Mouse (Mus musculus) lung, embryonic 14.5 days (tissue): ENCODE data around the gene Ifna7. TPM values are rescaled to one million over a fixed set of nuclear protein-coding genes. Genes with fewer than 3 reads are reported as not detected.

Experiments
- ATAC-seq: fragments of 200-750 bp; cut with Nextera tagmentation; 2 replicates; pipeline ENCODE4 v1.8.0; 2017; ENCODE audit warnings: mild to moderate bottlenecking, moderate TSS enrichment, moderate library complexity; ENCODE audit not compliant: insufficient read depth
- DNase-seq: peaks from one replicate; pipeline ENCODE4 v3.0.0-alpha.2; 2015
- H3K27ac ChIP-seq: fragments of 300-500 bp; sonication (generic); 2 replicates; pipeline ENCODE4 v1.5.1; 2014; ENCODE audit warnings: low read depth, mild to moderate bottlenecking, moderate library complexity
- H3K27me3 ChIP-seq: fragments of 300-500 bp; sonication (generic); 2 replicates; pipeline ENCODE4 v1.6.1; 2014; ENCODE audit warnings: low read length, control low read depth; ENCODE audit not compliant: insufficient read depth
- H3K36me3 ChIP-seq: fragments of 300-500 bp; sonication (generic); 2 replicates; pipeline ENCODE4 v1.6.1; 2014; ENCODE audit warnings: control low read depth; ENCODE audit not compliant: insufficient read depth
- H3K4me1 ChIP-seq: fragments of 300-500 bp; sonication (generic); 2 replicates; pipeline ENCODE4 v1.6.1; 2014; ENCODE audit warnings: antibody characterized with exemption, control low read depth; ENCODE audit not compliant: insufficient read depth
- H3K4me2 ChIP-seq: fragments of 300-500 bp; sonication (generic); 2 replicates; pipeline ENCODE4 v1.6.1; 2014; ENCODE audit warnings: mild to moderate bottlenecking
- H3K4me3 ChIP-seq: fragments of 300-500 bp; sonication (generic); 2 replicates; pipeline ENCODE4 v1.5.1; 2014; ENCODE audit warnings: low read depth, low read length
- H3K9ac ChIP-seq: fragments of 300-500 bp; sonication (generic); 2 replicates; pipeline ENCODE4 v1.6.1; 2014
- H3K9me3 ChIP-seq: fragments of 300-500 bp; sonication (generic); 2 replicates; pipeline ENCODE4 v1.6.1; 2016; ENCODE audit warnings: low read depth, low read length, control low read depth
- CTCF ChIP-seq: IDR thresholded peaks from 2 replicates; pipeline ENCODE4 v1.5.1; 2016; ENCODE audit warnings: antibody characterized with exemption, low read depth
- whole genome bisulfite sequencing: fragments of 180-500 bp; shearing (Covaris S2); extraction: QIAGEN DNeasy Blood & Tissue Kit; methylation state at CpG from one replicate; pipeline ENCODE4 v1.1.7; 2014; 5-methylcytosine and 5-hydroxymethylcytosine counted together
- polyA plus RNA-seq: library from polyadenylated mRNA; unstranded; fragments of >200 nt; fragmentation: Nextera tagmentation; extraction: Ambion mirVana; gene quantifications from 2 replicates; pipeline ENCODE4 v1.2.1, GENCODE M21; 2014

Ifna7 gene
- polyA plus RNA-seq, 1 experiment from 2014 or later = not detected

DNA sequence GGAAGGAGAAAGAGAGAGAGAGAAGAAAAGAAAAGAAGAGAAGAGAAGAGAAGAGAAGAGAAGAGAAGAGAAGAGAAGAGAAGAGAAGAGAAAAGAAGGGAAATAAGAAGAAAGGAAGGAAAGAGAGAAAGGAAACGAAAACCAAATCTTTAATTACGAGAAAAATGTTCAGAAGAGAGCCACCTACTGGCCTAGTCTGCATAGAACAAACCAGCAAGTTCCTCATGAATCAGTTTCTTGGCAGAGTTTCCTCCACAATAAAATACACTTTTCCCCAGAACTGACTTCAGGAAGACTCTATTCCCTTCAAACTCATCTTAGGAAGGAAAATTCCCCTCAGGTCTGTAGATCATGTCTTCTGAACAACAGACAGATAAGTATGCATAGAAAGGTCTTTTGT, 29.3 kb downstream of the Ifna7 start:
- Histone ChIP-seq H3K4me3 (no peak overlapping the region), H3K36me3 (no peaks in the 10 kb centered on the region), H3K27me3 (no peaks in the 10 kb centered on the region), H3K4me2 (no peak overlapping the region), H3K9ac (no peak overlapping the region), H3K9me3 (no peaks in the 10 kb centered on the region), H3K27ac (no peak overlapping the region), H3K4me1 (no peaks in the 10 kb centered on the region)
- 34% methylated on average over 2 of the region's 2 CpGs for WGBS
- no peak for TF ChIP-seq CTCF
- no peak for DNase-seq
- no peak for ATAC-seq

DNA sequence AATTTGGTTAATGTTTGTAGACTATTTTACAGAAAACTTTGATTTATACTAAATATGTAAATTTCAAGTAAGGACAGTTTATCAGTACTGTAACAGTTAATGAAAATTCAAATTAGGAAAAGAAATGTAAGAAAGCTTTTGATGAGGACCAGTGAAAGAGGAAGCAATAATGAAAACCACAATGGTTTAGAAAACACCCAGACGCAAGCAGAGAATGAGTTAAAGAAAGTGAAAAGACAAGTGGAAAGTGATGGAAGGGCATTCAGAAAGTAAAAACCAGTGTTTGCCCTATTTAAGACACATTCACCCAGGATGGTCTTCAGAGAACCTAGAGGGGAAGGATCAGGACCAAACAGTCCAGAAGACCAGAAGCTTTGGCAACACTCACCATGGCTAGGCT, 33.7 kb downstream of the Ifna7 start, which contains the start of gene Ifna1:
TSS of gene Ifna1 (plus strand) at position 390 of the 400 bp plus-strand sequence.
- Histone ChIP-seq H3K4me2 (no peak within 1 kb of the TSS), H3K36me3 (no peaks in the 10 kb centered on the region), H3K27ac (no peak within 1 kb of the TSS), H3K9ac (no peak within 1 kb of the TSS), H3K4me3 (no peak within 1 kb of the TSS), H3K4me1 (no peaks in the 10 kb centered on the region), H3K9me3 (no peaks in the 10 kb centered on the region), H3K27me3 (no peaks in the 10 kb centered on the region)
- TF ChIP-seq CTCF = no peak
- no peak for ATAC-seq
- 85% methylated on average over 1 of the region's 1 CpGs for WGBS
- no peak for DNase-seq

DNA sequence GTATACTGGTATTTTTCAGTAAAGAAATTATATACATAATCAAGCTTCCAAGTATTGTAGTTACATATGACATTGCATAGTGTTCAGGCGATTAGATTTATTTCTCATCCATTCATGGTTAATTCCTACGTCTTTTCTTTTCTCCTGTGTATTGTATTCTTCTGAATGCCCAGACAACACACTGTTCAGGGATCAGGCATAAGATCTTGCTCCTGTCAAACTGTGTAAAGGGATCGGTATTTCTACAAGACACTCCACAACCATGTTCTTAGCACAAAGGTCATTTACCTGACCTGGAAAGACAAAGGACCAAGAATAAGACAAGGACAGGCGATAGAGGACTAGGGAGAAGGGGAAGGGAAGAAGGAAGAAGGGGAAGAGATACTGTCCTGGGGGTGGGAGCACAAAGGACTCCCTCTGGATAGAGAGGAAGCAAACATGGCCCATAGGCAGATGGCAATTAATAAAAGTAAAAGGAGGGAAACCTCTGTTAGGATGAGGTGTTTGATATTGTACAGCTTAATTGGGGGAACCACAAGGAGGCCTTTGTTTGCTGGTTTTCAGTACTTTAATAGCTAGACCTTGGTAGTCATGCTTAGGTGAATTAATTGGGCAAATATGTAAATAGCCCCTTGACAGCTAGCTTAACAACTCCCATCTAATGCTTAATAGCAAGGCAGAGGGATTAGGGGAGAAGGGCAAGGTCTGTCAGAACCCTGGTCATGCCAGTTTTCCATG, 35.2 kb downstream of the Ifna7 start:
- no peak overlapping the region for H3K27ac ChIP-seq
- H3K27me3 ChIP-seq = no peaks in the 10 kb centered on the region
- no peak for TF ChIP-seq CTCF
- no peaks in the 10 kb centered on the region for H3K4me1 ChIP-seq
- DNase-seq (no peak), ATAC-seq (no peak)
- H3K9ac ChIP-seq = no peak overlapping the region
- H3K36me3 ChIP-seq = no peaks in the 10 kb centered on the region
- H3K4me2 ChIP-seq = no peak overlapping the region
- no peaks in the 10 kb centered on the region for H3K9me3 ChIP-seq
- H3K4me3 ChIP-seq = no peak overlapping the region
- WGBS = 68% methylated on average over 4 of the region's 4 CpGs

DNA sequence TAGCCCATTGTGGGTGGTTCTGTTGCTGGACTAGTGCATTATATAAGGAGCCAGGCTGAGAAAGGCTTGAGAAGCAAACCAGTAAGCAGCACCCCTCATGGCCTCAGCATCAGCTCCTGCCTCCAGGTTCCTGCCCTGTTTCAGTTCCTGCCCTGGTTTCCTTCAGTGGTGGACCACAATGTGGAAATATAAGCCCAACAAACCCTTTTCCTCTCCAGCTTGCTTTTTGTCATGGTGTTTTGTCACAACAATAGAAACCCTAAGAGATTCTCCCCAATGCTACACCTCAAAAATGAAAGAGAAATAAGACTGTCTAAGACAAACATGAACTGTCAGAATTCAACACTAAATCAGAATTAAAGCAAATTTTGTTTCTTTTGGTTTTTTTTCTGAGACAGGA, 43.2 kb downstream of the Ifna7 start:
- Histone ChIP-seq H3K27ac (no peak overlapping the region), H3K4me3 (no peak overlapping the region), H3K4me2 (no peak overlapping the region), H3K9me3 (no peaks in the 10 kb centered on the region), H3K9ac (no peak overlapping the region), H3K4me1 (no peaks in the 10 kb centered on the region), H3K36me3 (no peaks in the 10 kb centered on the region), H3K27me3 (0 out of 2 replicates have a peak, but pooled peaks cover 4% of the 10 kb centered on the region)
- TF ChIP-seq CTCF = no peak
- ATAC-seq (no peak), DNase-seq (no peak)

DNA sequence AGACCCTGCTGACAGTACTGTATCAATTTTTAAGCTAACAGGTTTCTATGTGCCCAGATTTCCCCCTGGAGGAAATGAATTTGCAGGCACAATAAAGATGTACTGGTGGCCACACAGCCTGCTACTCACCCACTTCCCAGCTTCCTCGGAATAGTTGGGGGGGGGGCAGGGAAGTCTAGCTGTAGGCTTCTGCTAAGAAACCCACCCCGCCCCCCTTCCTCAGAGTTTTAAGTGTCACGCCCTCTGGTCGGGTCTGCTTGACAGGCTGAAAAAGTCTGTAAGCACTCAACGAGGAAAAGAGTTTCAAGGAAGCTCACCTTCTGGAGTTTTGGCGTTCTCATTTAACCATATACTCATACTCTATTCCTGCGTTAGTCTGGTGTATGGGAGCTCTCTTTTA, 47.3 kb downstream of the Ifna7 start:
- Histone ChIP-seq H3K9ac (no peak overlapping the region), H3K27ac (no peak overlapping the region), H3K4me1 (no peaks in the 10 kb centered on the region), H3K36me3 (no peaks in the 10 kb centered on the region), H3K4me2 (no peak overlapping the region), H3K9me3 (no peaks in the 10 kb centered on the region), H3K4me3 (no peak overlapping the region), H3K27me3 (peaks cover 4% of the 10 kb centered on the region; the same call in 1 of the 2 replicates)
- DNase-seq (no peak), ATAC-seq (no peak)
- 5% methylated on average over 7 of the region's 7 CpGs for WGBS
- TF ChIP-seq CTCF = no peak

DNA sequence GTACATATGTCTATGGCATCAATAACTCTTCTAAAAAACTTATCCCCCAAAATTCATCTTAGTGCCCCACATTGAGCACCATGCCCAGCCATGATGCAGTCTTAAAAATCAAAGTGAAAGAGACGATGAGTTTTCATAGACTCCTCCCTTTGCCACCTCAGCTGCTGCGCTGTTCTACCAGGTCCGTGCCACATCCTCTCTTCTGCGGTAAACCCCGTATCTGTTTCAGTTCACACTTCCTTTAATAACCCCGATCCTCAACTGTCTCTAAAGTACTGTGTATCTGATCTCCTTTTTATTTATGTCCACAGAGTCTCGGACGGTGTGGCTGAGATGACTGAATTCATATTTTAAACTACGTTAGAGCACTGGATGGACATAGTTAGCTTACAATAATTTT, 48.6 kb downstream of the Ifna7 start:
- no peak for DNase-seq
- Histone ChIP-seq H3K9me3 (no peaks in the 10 kb centered on the region), H3K27me3 (peaks cover 4% of the 10 kb centered on the region; the same call in 1 of the 2 replicates), H3K36me3 (no peaks in the 10 kb centered on the region), H3K4me2 (no peak overlapping the region), H3K4me3 (no peak overlapping the region), H3K9ac (no peak overlapping the region), H3K27ac (no peak overlapping the region), H3K4me1 (no peaks in the 10 kb centered on the region)
- 50% methylated on average over 9 of the region's 9 CpGs for WGBS
- ATAC-seq = no peak
- TF ChIP-seq CTCF = no peak

DNA sequence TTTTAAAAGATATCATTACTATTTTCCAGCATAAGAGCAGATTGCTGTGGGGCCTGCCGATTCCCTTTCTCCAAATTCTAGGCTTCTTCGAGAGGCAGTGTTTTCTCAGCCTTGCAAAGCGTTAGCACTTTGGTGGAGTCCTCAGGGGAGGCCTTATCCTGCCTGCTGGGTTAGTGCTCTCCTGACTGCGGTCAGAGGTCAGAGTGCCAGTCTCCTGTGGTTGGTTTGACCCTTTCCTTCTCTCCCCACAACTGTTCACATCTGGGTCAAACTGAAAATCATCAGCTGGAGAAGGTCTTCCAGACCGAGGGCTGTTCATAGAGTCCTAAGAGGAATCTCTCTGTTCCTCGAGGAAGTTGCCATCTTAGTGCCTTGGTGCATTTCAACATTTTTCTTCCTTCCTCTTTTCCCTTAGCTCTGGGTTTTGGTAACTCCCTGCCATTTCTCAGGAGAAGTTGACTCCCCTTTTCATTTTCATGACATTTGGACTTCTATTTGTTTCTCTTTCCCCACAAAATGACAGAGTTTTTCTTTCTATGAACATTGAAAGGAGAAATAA, 49.1 kb downstream of the Ifna7 start:
- DNase-seq (no peak), ATAC-seq (no peak)
- no peak overlapping the region for H3K9ac ChIP-seq
- no peaks in the 10 kb centered on the region for H3K36me3 ChIP-seq
- no peaks in the 10 kb centered on the region for H3K9me3 ChIP-seq
- peaks cover 4% of the 10 kb centered on the region; the same call in 1 of the 2 replicates for H3K27me3 ChIP-seq
- 42% methylated on average over 6 of the region's 6 CpGs for WGBS
- H3K4me1 ChIP-seq = no peaks in the 10 kb centered on the region
- no peak overlapping the region for H3K4me2 ChIP-seq
- no peak overlapping the region for H3K27ac ChIP-seq
- no peak for TF ChIP-seq CTCF
- H3K4me3 ChIP-seq = no peak overlapping the region

Other genes with a start within 250 kb of the Ifna7 start
- gene Ifna14, start 244.4 kb upstream of the Ifna7 start, polyA plus RNA-seq = not detected in 2 replicates
- not detected in 2 replicates for gene Ifna9, start 223.8 kb upstream of the Ifna7 start, polyA plus RNA-seq
- not detected in 2 replicates for gene Ifna12, start 212.9 kb upstream of the Ifna7 start, polyA plus RNA-seq
- not detected in 2 replicates for gene C87499, start 181.8 kb upstream of the Ifna7 start, polyA plus RNA-seq
- not detected in 2 replicates for gene Ifna13, start 171.8 kb upstream of the Ifna7 start, polyA plus RNA-seq
- gene Ifna16, start 139.3 kb upstream of the Ifna7 start, polyA plus RNA-seq = not detected in 2 replicates
- gene Ifna2, start 132.3 kb upstream of the Ifna7 start, polyA plus RNA-seq = not detected in 2 replicates
- not detected in 2 replicates for gene Ifnab, start 124.9 kb upstream of the Ifna7 start, polyA plus RNA-seq
- 1.1 TPM in 2 replicates for gene Gm26566, start 94.4 kb upstream of the Ifna7 start, polyA plus RNA-seq
- 117 TPM in 2 replicates for gene Klhl9, start 93.8 kb upstream of the Ifna7 start, polyA plus RNA-seq
- not detected in 2 replicates for gene Gm13271, start 61.4 kb upstream of the Ifna7 start, polyA plus RNA-seq
- 0.27 and 0.33 TPM in 2 replicates for gene Gm13283, start 56.1 kb upstream of the Ifna7 start, polyA plus RNA-seq
- 0.60 TPM in 1 of 2 replicates, not detected in the other for gene Gm13290, start 42.4 kb upstream of the Ifna7 start, polyA plus RNA-seq
- gene Gm13289, start 39.3 kb upstream of the Ifna7 start, polyA plus RNA-seq = not detected in 2 replicates
- not detected in 2 replicates for gene Gm13272, start 36.4 kb upstream of the Ifna7 start, polyA plus RNA-seq
- 0.14 and 0.26 TPM in 2 replicates for gene Ifnz, start 34.1 kb upstream of the Ifna7 start, polyA plus RNA-seq
- gene Gm13276, start 30.5 kb upstream of the Ifna7 start, polyA plus RNA-seq = not detected in 2 replicates
- gene Gm13277, start 27.6 kb upstream of the Ifna7 start, polyA plus RNA-seq = not detected in 2 replicates
- not detected in 2 replicates for gene Gm13278, start 24.7 kb upstream of the Ifna7 start, polyA plus RNA-seq
- gene Gm13275, start 21.7 kb upstream of the Ifna7 start, polyA plus RNA-seq = not detected in 2 replicates
- gene Gm13279, start 18.8 kb upstream of the Ifna7 start, polyA plus RNA-seq = not detected in 2 replicates
- 1.2 and 1.7 TPM in 2 replicates for gene Gm13285, start 16.6 kb upstream of the Ifna7 start, polyA plus RNA-seq
- not detected in 2 replicates for gene Gm13287, start 13.0 kb upstream of the Ifna7 start, polyA plus RNA-seq
- 0.09 TPM in 1 of 2 replicates, not detected in the other for gene Gm13288, start 10.7 kb upstream of the Ifna7 start, polyA plus RNA-seq
- gene Ifna11, start 3.7 kb downstream of the Ifna7 start, polyA plus RNA-seq = not detected in 2 replicates
- not detected in 2 replicates for gene Ifna6, start 11.2 kb downstream of the Ifna7 start, polyA plus RNA-seq
- not detected in 2 replicates for gene Ifna5, start 19.3 kb downstream of the Ifna7 start, polyA plus RNA-seq
- not detected in 2 replicates for gene Ifna4, start 25.6 kb downstream of the Ifna7 start, polyA plus RNA-seq
- not detected in 2 replicates for gene Ifna1, start 33.9 kb downstream of the Ifna7 start, polyA plus RNA-seq
- not detected in 2 replicates for gene Ifne, start 64.0 kb downstream of the Ifna7 start, polyA plus RNA-seq